Mouse (Mus musculus) lung, adult 2 months (tissue): ENCODE results near the gene Zfp334.

Experiments
- CTCF ChIP-seq: fragments of 200-500 bp; IDR thresholded peaks from 2 replicates; pipeline ENCODE4 v1.5.1; 2011; ENCODE audit warnings: mild to moderate bottlenecking, low read length, control low read depth; ENCODE audit not compliant: insufficient read depth
- POLR2A ChIP-seq: fragments of 200-500 bp; IDR thresholded peaks from 2 replicates; pipeline ENCODE4 v1.6.1; 2011; ENCODE audit warnings: low read depth, mild to moderate bottlenecking, control low read depth, low read length, borderline replicate concordance; ENCODE audit errors: extremely low read depth

DNA sequence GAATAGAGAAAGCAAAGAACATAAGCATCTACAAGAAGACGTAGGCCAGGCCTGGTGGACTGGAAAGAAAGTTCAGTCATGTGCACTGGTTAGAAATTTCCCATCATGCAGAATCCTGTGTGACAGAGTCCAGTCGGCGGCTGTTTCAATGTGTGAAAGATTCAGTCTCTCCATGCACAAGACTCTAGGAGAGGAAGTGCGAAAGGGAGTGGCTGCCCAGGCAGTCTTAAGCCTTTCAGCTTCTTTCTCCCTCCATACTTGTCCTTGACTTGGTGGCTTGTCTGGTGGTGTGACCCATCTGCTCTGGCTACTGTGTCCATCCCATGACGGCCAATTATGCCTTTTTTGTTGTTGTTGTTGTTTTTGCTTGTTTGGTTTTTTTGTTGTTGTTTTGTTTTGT, 41.9 kb downstream of the Zfp334 start:
- TF ChIP-seq POLR2A (no peak), CTCF (no peak)
